Mouse (Mus musculus): ENCODE data around the gene Setd1a.
"Not testable (repeated sequence)": the region's sequence is repeated elsewhere in the genome, so short reads cannot be mapped to it uniquely, and the experiment has no call there.

The Setd1a gene

DNA sequence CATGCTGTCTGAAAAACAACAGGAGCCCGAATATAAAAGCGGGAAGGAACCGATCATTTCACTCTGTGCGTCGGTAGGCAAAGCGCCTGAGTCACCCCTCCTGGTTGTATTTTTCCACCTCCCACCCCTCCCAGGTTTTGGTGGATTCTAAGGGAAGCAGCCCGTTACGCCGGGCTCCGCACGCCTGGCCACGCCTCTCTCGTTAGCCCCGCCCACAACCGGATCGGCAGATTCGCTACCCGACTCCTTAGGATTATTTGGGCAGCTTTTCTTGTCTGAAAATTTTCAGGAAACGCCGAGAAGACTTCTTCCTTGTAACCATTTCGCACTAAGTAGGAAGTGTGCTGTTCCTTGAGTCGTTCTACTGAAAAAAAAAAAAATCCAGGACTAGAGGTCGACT lies at the start of gene Setd1a:
Gene Setd1a, plus strand, starts transcription at position 245 of the 400 bp plus-strand sequence.
- DNase-seq (ENCODE audit: low read depth): peak; percentile 90

DNA sequence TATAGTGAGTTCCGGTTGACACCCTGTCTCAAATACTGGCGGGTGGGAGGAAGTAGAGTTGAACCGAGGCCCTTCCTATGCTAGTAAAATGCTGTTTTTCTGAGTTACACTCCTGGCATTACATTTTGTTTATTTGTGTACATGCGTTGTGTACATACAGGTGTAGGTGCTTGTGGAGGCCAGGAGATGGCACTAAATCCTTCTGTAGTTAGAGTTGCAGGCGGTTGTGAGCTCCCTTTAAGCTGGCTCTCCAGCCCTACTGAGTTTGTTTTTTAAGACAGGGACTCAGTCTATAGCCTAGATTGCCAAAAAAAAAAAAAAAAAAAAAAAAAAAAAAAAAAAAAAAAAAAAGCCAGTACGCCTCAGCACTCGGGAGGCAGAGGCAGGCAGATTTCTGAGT lies 48.6 kb upstream of the Setd1a start:
- DNase-seq (ENCODE audit: low read depth): peak; percentile 74

DNA sequence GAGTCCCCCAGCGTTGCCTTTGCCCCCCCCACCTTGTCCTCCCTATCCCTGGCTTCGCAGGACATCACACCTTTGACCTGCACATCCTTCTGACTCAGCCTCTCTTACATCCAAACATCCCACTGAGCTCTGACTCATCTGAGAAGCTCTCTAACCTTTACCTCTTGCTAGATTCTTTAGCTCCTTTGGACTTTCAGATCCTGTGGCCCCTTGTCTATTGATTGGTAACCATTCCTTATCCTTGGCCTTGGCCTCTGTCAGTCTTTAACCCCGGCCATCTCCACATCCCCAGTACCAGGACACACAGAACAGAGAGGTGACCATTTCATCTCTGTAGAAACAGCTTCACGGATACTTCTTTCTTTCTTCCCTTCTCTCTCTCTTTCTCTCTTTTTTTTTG lies 46.3 kb upstream of the Setd1a start:
- no peak for DNase-seq (ENCODE audit: low read depth)

DNA sequence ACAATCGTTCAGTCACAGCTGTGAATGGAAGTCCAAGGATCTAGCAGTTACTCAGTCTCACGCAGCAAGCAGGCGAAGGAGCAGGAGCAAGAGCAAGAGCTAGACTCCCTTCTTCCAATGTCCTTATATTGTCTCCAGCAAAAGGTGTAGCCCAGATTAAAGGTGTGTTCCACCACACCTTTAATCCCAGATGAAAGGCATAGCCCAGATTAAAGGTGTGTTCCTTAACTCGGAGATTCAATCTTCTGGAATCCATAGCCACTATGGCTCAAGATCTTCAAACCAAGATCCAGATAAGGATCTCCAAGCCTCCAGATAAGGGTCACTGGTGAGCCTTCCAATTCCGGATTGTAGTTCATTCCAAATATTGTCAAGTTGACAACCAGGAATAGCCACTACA lies 44.4 kb upstream of the Setd1a start, which contains the start of gene Ctf2:
Gene Ctf2, minus strand, starts transcription at position 101 of the 400 bp plus-strand sequence.
- DNase-seq (ENCODE audit: low read depth): not testable (repeated sequence)

DNA sequence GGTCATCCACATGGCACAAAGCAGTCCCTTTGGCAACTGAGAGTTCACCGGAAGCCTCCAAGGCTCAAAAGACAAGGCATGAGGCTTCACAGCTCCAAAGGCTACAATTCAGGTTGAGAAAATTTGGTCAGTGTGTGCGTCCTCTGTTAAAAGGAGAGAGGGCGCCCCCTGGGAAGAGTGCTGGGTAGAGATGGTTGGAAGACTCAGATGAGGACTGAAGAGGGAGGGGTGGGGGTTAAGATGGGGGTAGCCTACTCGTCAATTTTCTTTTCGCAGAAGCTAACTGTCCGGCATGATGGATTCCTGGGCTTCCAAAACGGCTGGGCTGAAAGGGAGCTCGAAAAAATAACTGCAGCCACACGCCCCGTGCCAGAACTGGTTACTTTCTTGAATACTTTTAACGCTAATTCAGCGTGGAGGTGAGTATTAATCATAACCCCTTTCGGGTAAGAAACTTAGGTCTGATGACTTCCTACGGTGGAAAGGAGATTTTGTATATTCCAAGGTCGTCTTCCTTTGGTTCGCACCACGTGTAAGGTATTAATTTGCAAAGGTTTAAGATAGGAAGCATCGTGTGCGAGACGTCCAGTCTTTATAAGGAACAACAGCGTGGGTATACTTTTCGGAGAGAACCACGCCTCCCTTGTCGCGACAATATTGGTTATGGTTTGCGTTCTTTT lies 32.0 kb upstream of the Setd1a start, which contains the start of gene Fbxl19:
Gene Fbxl19, plus strand, starts transcription at position 178 of the 680 bp plus-strand sequence.
- peak; percentile 90 for DNase-seq (ENCODE audit: low read depth)

DNA sequence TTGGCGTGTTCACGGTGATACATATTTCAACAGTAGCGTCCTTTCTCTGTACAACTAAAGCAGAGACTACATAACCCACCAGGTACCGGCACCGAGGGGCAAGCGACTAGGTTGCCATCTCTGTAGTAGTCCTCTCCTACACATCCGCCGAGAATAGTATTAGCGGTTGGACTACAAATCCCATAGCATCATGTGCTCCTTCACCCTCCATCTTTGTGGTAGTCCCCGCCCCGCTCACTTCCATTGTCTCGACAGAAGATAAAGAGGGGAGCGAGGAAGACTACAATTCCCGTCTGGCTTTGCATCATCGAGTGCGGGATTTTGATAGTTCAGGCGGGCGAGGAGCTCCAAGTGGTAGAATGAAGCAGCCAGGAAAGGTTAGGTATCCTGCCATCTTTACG lies 31.2 kb upstream of the Setd1a start:
- DNase-seq (ENCODE audit: low read depth): peak; percentile 99

DNA sequence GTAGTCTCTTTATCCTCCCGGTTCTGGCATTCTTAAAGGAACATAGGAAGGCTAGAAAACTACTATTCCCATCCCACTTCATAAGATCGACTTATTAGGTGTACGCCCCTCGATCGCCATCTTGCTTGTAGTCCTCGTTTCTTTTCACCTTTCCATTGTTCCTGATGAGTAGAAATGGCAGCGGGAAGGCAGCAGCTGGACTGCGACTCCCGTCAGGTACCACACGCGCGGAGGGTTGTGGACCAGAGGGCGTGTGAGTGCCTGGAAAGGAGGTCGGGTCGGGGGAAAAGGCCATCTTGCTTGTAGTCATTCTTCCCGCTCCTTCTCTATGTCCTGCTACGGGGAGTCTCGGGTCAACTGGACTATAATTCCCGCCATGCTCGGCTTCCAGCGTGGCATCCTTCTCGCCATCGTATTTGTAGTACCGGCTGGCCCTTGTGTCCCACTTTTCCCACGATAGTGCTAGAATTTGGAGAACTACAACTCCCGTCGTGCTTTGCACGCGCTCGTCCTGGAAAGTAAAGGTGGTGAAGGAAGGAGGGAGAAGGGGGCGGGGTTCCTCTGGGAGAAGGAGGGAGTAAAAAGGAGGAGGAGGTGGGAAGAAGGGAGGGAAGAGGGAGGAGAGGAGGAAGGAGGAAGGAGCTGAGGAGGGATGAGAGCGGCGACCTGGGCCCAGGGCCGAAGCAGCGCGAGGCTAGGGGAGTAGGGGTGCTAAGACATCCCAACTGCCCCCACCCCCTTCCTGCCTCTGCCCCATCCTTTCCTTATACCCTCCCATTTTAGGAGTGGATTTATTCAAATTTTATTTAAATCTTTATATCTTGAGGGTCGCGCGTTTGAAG lies 30.6 kb upstream of the Setd1a start:
- DNase-seq (ENCODE audit: low read depth): peak; percentile 98

DNA sequence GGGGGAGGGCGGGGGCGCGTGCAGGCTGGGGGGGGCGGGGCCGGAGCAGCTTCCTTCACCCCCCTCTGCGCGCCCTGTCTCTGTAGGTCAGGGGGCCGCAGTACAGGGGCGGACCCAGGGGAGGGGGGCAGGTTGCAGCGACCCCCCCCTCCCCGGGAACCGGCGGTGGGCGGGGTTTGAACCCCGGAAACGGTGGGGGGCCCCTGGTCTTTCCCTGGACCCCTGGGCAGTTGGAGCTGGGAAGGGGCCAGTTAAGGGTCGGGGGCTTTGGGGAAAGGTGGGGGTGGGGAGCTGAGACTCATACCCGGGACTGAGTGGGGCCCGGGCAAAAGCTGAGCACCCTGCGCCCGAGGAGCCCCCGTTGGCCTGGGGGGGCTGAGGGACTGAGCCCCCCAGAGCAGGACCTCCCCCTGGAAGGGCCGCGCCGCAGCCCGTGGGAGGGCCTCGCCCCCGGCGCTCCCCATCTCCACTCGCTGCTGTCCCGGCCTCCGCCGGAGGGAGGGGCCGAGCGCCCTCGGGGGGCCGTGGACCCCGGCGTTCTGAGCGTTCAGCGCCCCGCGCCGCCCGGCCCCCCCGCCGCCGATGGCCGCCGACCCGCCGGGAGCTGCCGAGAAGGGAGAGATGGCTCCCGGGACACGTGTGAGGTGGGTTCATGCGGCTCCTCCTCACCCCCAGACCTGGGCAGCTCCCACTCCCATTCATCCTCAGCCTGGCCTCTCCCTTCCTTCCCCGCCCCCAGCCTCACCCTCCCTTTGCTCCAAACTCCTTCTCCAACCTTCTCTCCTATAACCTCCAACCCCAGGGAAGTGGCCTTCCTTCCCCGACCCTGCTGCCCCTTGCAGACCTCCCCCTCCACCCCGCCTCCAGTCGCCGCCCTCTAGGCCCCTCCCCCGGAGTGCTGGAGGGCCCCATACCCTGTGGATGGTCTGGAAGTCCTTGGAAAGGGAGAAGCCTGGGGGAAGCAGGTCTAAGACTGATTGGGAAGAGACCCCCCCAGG lies 29.7 kb upstream of the Setd1a start:
- peak; percentile 41 for DNase-seq (ENCODE audit: low read depth)

DNA sequence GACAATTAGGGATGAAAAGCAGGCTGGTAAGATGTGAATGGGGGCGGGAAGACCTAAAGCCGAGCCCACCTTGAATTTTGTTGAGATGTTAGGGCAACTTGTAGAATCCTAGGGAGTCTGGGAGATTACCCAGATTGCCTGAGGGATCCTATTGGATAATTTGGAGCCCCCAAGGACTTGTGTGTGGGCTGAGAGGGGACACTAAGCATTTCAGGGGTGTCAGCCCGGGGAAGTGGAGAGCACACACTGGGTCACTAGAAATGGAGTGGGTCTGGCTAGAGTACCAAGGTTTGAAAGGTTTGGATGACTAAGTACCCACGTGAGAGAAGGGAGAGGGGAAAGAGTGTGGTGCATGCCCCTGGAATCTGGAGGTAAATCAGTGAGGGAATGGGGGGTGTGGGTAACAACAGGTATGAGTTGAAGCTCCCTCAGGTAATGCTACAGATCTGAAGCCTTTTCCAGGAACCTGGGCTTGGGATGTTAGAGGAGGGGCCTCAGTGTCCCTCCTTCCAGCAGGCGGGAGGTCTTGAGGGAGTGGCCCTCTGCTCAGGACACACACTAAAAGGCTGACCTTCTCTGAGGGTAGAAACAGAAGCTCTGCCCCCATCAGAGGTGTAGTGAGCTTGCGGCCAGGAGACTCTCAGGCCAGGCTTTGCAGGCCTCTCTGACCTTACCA lies 28.8 kb upstream of the Setd1a start:
- DNase-seq (ENCODE audit: low read depth): no peak

DNA sequence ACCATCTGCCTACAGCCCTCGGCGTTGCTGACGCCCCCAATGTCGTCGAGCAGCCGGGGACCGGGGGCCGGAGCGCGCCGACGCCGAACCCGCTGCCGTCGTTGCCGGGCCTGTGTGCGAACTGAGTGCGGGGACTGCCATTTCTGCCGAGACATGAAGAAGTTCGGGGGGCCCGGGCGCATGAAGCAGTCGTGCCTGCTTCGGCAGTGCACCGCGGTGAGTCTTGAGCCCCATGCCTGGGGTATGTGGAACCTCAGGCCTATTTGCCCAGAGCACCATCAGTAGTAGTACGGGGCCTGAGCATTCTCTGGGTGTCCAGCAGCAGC lies 28.3 kb upstream of the Setd1a start:
- no peak for DNase-seq (ENCODE audit: low read depth)

DNA sequence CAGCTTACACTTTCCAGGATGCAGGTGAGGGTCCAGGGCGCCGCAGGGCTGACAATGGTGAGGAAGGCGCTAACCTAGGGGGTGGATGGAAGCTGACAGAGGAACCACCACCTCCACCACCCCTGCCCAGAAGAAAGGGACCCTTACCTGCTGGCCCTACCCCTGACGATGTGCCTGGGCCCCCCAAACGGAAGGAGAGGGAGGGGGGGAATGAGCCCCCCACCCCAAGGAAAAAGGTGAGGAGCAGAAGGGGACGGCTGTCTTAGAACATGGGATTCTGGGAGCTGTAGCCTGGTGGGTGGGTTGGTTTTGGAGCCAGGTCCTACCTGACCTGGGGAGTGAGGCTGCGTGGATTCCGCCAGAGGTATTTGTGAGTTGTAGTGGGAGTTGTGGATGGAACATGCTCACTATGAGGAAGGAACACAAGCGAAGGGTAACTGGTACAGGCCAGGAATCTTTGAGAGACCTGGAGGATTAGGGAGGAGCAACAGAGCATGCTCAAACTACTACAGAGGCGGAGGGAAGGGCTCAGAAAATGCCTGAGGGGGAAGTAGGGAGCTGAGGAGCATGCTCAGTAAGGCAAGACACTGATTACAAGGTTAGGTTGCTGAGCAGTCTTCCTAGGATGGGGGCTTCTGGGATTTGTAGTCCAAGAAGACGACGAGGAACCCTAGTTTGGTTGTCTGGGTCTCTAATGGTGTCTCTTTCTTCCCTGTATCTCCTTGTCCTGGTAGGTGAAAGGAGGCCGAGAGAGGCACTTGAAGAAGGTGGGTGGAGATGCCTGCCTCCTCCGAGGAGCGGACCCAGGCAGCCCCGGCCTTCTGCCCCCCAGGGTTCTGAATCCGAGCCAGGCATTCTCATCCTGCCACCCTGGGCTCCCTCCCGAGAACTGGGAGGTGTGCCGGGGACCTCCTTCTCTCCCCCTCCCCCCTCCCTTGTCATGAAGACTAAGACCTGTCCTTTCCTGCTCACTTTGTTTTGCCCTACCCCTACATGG lies 26.0 kb upstream of the Setd1a start:
- peak; percentile 23 for DNase-seq (ENCODE audit: low read depth)

DNA sequence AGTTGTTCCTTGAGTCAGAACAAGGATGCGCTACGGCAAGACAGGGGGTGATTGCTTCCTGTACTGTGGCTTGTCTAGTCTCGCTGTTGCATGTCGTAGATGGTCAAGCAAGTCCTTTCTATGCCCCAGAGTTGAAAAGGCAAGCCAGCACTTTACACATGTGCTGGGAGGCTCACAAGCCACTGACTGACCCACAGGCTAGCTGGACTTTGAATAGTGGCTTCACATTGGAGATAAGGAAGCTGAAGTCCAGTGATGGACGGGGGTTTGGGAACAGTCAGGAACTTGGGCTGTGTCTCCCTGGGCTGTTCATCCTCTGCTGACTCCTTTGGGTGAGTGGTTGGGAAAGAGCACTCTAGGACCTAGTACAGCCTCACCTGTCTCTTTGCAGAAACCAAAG lies 24.9 kb upstream of the Setd1a start:
- DNase-seq (ENCODE audit: low read depth): no peak

DNA sequence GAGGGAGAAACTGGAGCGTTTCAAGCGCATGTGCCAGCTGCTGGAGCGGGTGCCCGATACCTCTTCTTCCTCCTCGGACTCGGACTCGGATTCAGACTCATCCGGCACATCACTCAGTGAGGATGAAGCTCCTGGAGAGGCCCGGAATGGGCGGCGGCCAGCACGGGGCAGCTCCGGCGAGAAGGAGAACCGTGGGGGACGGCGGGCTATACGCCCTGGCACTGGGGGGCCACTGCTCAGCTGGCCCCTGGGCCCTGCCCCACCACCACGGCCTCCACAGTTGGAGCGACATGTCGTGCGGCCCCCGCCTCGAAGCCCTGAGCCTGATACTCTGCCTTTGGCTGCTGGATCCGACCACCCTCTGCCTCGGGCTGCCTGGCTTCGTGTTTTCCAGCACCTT lies 24.4 kb upstream of the Setd1a start:
- no peak for DNase-seq (ENCODE audit: low read depth)

DNA sequence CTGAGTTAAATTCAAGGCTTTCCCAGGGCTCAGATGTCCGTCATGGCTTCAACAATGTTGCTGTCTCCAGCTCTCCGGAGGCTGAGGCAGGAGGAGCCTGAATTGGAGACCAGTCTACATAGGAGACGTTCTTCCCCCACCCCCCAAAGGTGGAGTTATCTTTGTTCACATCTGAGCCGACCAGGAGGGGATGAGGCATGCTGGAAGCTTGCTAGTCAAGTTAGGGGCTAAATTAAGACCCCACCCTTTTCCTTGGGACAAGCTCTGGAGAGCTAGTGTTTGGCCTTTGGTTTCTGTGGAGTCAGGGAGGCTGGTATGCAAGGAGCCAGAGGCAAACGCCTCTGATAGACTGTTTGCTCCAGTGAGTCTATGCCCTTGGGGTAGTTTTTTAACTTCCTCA lies 23.3 kb upstream of the Setd1a start:
- DNase-seq (ENCODE audit: low read depth): no peak

DNA sequence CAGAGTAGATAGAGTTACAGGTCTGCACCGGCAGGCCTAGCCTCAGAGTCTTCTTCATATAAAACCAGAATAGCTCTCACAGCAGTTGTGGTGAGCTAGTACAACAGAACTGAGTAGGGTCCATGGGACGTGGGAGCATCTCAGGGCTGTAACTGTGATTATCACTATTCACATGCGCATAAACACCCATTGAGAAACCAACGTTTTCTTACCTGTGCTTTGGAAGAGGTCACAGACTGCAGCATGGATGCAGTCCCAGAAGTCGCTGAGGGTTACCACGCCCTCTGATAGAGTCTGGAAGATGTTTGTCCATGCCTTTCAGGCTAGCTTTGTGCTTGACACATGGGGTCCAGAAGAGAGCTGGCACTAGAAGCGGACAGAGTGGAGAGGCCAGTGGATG lies 22.7 kb upstream of the Setd1a start:
- no peak for DNase-seq (ENCODE audit: low read depth)

DNA sequence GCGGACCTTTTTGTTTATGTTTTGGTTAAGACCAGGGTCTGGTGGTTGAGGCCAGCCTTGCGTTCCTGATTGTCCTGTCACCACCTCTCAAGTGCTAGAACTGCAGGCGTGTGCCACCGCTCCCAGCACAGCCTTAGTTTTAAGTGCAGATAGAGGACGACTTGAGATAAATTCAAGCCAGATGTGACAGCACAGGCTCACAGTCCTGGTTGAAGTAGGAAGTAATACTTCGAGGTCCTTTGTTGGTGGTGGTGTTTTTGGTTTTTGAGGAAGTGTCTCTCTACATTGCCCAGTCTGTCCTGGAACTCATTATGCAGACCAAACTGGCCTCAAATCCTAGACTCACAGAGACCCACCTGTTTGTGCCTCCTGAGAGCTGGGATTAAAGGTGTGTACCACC lies 16.8 kb upstream of the Setd1a start:
- DNase-seq (ENCODE audit: low read depth): no peak

DNA sequence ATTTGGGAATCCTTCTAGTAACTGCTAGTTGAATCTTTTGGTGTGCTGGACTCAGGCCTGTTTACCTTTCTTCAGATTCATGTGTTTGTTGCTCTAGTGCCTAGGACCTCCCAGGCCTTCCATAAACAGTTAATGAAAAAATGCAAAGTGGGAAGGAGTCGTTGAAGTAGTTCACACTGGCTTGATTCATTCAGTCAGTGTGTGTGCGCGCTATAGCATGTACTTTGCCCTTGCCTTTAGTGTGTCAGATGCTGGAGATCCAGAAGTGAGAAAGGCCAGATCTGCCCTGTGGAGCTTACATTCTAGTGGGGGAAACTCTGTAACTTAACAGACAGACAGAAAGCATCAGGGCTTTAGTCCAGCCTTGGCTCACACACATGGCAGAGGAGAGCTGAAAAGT lies 16.0 kb upstream of the Setd1a start:
- no peak for DNase-seq (ENCODE audit: low read depth)

DNA sequence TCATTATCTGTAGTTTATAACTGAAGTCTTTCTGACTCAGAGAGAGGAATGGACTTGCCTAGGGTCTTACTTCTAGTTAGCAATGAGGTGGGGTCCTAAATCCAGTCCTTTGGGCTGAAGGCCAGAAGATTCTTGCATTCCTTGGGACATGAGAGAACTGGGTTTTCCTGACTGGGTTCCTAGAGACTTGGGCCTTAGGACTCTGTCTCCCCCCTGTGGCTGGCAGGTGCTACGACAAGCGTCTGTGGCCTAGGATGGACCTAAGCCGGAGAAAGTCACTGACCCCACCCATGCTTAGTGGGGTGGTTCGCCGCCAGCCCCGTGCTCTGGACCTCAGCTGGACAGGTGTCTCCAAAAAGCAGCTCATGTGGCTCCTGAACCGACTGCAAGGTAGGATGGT lies 15.4 kb upstream of the Setd1a start:
- DNase-seq (ENCODE audit: low read depth): peak; percentile 72

DNA sequence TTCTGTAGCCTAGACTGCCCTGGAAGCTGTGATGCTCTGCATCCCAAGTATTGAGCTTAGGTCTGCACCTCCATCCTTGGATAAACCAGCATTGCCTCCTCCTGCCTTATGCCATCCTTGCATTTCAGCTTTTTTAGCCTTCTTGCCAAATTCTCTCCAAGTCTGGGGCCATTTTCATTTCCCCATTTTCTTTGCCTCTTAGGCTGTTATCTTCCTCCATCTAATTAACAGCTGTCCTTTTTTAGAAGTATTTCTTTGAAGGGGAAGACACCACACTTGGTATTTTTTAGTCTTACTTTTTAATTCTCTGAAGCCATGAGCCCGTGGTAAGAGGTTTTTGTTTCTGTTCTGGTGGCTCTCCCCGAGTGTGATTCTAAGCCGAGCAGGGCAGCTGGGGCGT lies 12.8 kb upstream of the Setd1a start:
- DNase-seq (ENCODE audit: low read depth): no peak

DNA sequence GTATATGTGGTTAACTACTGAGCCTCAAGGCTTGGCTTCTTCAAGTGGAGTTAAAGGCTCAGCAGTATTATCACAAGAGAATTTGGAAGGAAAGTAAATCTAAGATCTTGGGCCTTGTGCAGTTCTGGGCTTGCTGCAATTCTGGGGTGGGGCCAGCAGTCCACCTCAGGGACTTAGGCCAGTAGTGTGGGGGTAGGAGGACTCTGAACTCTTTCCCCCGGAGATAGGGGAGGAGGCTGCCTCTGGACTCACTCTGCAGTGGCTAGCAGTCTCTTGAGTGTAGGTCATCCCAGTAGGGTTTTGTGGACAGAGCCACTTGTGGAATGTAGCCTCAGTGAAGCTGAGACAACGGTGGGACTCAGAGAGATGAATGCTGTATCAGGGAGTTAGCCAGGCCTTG lies 10.7 kb upstream of the Setd1a start:
- no peak for DNase-seq (ENCODE audit: low read depth)

Data from 416B (cell line).